Mouse (Mus musculus) erythroid progenitor cell, adult 5-6 weeks (primary cell): ENCODE measurements around the gene Atp1b1. TPM values are rescaled to one million over a fixed set of nuclear protein-coding genes. Genes with fewer than 3 reads are reported as not detected.

Source experiments
- ATAC-seq: replicated peaks from 2 replicates; pipeline ENCODE4 v1.8.0; 2016; ENCODE audit warnings: moderate number of reproducible peaks, mild to moderate bottlenecking, moderate TSS enrichment, inconsistent platforms; ENCODE audit not compliant: poor library complexity, low FRiP score, severe bottlenecking
- total RNA-seq, 2 experiments: library from RNA; stranded (forward) in 1 of 2; stranded (reverse) in 1 of 2; fragments of 150-400 nt in 1 of 2; fragments of 186-747, 209-891 nt in 1 of 2; gene quantifications; 2 replicates each; pipeline versions ENCODE4 v1.2.3 to v1.2.4; 2015 to 2017; ENCODE audit warnings: low replicate concordance in 2 of 2

Gene Atp1b1
- total RNA-seq, 2 experiments from 2014 or later: 30.4 to 41.5 TPM

- no peak for ATAC-seq
Measured at GRCm38 (mm10) chr1:164470985-164471384, 12.8 kb upstream of the Atp1b1 start.

GRCm38 (mm10) chr1:164468329-164468728, 10.2 kb upstream of the Atp1b1 start:
- no peak for ATAC-seq

DNA sequence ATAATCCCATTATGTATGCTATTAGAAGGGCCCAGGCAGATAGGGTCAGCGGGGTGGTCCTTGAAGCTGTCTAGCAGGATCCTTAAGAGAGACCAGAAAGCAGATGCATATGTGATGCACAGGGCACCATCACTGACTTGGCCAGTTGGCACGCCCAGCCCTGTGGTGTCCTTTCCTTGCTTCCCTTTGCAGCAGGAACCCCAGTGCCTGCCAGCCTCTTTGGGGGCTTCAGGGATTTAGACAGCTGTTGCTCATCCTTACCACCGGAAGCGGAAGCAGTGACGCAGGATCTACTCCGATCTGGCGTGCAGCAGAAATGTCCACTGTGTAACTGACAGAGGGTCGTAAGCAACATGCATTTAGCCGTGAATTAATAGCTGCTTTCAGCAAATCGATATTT, 9.3 kb upstream of the Atp1b1 start:
- no peak; the same call in 1 of the 2 replicates for ATAC-seq

GRCm38 (mm10) chr1:164461726-164462125, 3.6 kb upstream of the Atp1b1 start:
- no peak for ATAC-seq

GRCm38 (mm10) chr1:164460921-164461697, 3.0 kb upstream of the Atp1b1 start:
- no peak for ATAC-seq

DNA sequence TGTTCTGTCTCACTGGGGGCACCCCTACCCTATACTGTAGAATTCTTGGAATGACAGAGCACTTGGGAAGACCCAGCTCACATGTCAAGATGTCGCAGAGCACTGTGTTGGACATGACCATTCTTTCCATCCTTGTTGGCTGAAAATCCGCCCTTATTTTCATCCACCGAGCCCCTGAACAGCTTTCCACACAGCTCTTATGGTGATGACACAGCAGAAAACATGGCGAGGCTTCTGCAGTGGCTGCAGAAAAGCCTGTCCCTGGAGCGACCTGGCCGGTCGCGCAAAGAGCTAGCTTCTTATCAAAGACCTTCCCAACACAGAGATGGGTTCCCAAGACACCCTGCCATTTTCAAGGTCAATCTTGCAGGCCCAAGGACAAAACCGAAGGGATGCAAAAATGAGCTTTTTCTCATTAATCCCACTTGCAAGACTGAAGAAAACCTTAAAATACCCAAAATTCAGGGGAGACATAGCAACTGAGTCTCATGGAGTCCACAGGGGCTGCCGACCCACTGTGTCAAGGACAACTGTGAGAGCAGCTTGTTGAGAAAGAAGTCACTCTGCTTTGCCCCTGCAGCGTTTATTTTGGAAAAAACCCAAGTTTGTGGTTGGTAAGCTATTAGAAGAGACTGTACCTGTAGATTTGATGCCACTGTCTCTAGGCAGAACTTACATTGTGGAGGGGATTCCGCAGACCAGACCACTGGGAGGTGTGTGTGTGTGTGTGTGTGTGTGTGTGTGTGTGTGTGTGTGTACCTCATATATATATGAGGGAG, 1.2 kb upstream of the Atp1b1 start:
- no peak for ATAC-seq

DNA sequence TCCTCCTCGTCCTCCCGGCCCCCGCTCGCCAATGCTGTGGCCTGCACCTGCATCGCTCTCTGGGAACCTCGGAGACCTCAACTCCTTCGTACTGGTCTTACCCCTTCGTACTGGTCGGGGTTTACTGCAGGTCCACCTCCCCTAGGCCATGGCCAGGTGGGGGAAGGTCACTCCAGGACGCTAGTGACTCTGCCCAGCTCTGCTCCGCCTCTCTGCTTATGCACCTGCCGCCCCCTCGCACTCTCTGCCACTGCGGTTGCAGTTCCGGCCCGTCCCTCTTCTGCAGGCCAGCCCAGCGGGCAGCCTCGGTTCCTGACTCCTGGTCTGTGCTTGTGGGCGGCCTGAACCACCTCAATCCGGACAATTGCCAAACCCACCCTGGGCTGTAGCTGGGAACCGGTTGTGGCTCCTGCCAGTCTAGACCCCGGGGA, 481 bp upstream of the Atp1b1 start:
- ATAC-seq: no peak

- ATAC-seq: no peak
Measured at GRCm38 (mm10) chr1:164457531-164458244, 467 bp downstream of the Atp1b1 start.

DNA sequence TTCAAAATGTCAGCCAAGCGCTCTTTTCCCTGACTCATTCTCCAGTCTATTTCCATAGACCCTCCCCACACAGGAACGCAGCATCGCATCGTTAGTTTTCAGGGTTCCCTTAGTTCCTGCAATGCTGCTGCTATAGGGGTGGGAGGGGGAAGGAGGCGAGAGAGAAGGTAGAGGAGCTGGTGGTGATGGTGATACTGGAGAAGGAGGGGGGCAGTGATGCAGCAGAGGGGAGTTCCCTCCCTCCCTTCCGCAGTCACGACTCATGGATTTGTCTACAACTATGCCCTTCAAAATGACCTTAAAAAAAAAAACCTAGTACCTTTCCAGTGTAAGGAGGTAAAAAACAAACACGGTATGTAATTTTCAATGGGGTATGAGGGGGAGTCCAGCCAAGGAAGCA, 1.4 kb downstream of the Atp1b1 start:
- ATAC-seq: no peak

GRCm38 (mm10) chr1:164456065-164456464, 2.1 kb downstream of the Atp1b1 start:
- no peak for ATAC-seq

- no peak for ATAC-seq
Measured at GRCm38 (mm10) chr1:164455614-164456013, 2.5 kb downstream of the Atp1b1 start.

- ATAC-seq: no peak
Measured at GRCm38 (mm10) chr1:164454747-164455400, 3.3 kb downstream of the Atp1b1 start.

GRCm38 (mm10) chr1:164453739-164454138, 4.4 kb downstream of the Atp1b1 start:
- no peak for ATAC-seq

DNA sequence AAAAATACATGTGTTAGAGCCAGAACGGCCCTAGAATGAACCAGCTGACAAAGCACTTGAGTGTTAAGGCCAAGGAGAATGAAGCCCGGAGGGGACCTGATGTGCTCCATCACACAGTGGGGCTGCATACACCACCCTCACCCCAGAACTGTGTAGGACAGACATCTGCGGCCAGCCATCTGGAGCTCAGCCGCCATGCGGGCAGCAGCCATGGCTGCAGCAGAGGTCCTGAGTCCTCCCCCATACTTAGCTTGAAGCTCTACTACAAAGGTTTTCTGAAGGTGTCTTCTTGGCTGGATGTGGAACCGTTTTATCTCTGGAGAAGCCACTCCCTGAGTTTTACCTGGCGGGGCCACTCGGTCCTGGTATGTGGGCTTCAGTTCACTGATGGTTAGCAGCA, 5.0 kb downstream of the Atp1b1 start:
- ATAC-seq: no peak

DNA sequence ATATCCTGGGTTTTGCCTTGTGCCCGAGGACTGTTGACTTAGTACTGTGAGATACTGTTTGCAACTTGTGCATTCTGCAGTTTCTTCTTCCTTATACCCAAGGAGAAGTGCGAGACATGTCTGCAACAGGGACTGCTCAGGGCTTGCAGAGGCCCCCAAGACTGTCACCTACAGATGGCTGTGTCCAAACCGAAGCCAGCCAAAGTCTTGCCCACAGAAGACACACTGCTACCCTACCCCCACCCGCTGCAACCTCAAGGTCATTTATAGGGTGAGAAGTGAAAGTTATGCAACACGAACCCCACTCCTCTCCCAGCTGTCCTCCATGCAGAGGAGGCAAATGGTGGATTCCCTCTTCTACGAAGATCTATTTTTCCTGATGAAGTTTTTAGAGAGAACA, 5.6 kb downstream of the Atp1b1 start:
- ATAC-seq: no peak

DNA sequence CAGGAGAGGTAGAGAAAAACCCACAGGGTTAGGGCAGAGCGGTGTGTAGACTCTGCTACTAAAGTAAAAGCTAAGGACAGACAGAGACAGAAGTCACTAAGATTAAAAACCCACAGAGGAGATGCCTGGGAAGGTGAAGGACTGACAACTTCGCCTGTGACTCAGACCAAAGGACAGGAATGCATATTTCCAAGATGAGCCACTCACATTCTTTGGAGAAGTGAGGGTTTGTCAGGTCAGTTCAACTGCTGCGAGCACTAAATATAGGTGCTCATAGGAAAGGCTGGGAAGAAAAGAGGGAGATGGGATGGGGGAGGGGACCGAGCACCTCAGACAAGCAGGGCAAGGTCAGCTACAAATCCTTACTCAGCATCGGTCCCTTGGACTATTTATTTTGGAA, 6.8 kb downstream of the Atp1b1 start:
- ATAC-seq: no peak

DNA sequence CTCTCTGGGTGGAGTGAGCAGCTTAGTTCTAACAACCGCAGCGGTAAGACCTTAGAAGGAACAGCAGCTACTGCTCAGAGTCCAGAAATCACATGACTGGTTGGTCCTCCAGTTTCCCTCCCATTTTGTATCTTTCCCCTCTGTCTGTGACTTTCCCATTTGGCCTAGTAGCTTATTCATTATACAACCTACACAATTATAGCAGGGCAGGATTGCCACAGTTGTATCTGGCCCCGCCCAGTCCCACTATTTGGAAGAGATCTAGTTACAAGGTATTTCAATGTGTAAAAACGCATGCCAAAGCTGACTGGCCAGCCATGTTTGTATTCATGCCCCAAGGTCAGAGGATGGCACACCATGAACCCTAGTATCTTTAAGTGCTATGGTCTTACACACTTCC, 7.5 kb downstream of the Atp1b1 start:
- ATAC-seq: no peak

GRCm38 (mm10) chr1:164450231-164450630, 7.9 kb downstream of the Atp1b1 start:
- ATAC-seq: no peak

- no peak for ATAC-seq
Measured at GRCm38 (mm10) chr1:164449626-164450025, 8.5 kb downstream of the Atp1b1 start.

GRCm38 (mm10) chr1:164447521-164447920, 10.6 kb downstream of the Atp1b1 start:
- ATAC-seq: no peak
